Mouse (Mus musculus): ENCODE results near the gene Csnk1e. TPM values are rescaled to one million over a fixed set of nuclear protein-coding genes. Genes with fewer than 3 reads are reported as not detected.
A peak's percentile ranks its signal among the peaks of the same experiment; 100 is the strongest.

Csnk1e gene
- polyA plus RNA-seq, 1 experiment from 2014 or later, result 213 TPM

DNA sequence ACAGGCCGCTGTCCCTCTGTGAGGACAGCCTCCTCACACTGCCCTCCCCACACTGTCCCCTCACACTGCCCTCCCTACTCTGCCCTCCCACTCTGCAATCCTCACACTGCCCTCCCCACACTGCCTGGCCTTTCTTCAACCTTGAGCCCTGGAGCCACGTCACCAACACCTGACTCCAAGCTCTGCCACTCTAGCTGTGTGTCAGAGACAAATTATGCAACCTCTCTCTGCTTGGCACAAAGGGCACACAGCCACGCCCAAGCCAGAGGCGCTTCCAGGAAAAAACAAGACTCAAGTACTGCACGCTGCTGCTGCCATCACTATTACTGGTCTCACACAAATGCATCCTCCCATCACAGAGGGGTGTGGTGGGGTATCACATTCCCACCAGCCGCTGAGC, 64.9 kb downstream of the Csnk1e start:
- peaks cover 5% of the 10 kb centered on the region; the same call in 1 of the 2 replicates for H3K4me1 ChIP-seq (ENCODE audit: control insufficient read depth, insufficient read depth, low read length)
- DNase-seq (ENCODE audit: low spot score) (no peak), ATAC-seq (ENCODE audit: insufficient read depth, low FRiP score, low TSS enrichment) (no peak)
- no peaks in the 10 kb centered on the region for H3K9me3 ChIP-seq (ENCODE audit: control insufficient read depth, low read length)
- no peak overlapping the region for H3K9ac ChIP-seq (ENCODE audit: low read length)
- 89% methylated on average over 6 of the region's 6 CpGs for WGBS
- H3K27me3 ChIP-seq (ENCODE audit: control insufficient read depth, insufficient read depth, low read length), result no peaks in the 10 kb centered on the region
- no peaks in the 10 kb centered on the region for H3K36me3 ChIP-seq (ENCODE audit: control insufficient read depth, insufficient read depth, low read length)
- no peak overlapping the region for H3K4me3 ChIP-seq (ENCODE audit: low read depth, low read length)
- H3K27ac ChIP-seq (ENCODE audit: low read depth, low read length), result no peak overlapping the region
- H3K4me2 ChIP-seq (ENCODE audit: low read depth), result no peak overlapping the region

DNA sequence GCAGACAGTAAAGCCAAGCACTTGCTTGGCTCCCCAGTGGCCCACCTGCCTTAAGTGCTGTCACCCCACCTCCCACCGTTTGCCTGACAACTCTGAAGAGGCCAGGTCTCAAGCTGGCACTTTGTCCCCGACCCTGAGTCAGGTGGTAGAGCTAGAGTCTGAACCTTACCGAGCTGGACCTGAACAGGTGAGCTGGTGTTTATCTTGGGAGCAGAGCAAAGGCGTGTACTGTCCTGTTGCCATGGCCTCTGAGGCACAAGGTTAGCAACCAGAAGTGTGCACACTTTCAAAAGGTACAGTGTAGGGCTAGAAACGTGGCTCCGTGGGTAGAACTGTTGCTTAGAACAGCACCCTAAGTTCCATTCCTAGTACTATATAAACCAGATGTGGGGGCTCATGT, 67.2 kb downstream of the Csnk1e start:
- H3K27ac ChIP-seq (ENCODE audit: low read depth, low read length), result no peak overlapping the region
- H3K4me1 ChIP-seq (ENCODE audit: control insufficient read depth, insufficient read depth, low read length), result peaks cover 3% of the 10 kb centered on the region; the same call in 1 of the 2 replicates
- WGBS, result 87% methylated on average over 6 of the region's 6 CpGs
- no peak overlapping the region for H3K4me2 ChIP-seq (ENCODE audit: low read depth)
- DNase-seq (ENCODE audit: low spot score) (no peak), ATAC-seq (ENCODE audit: insufficient read depth, low FRiP score, low TSS enrichment) (no peak)
- no peaks in the 10 kb centered on the region for H3K9me3 ChIP-seq (ENCODE audit: control insufficient read depth, low read length)
- H3K9ac ChIP-seq (ENCODE audit: low read length), result no peak overlapping the region
- no peaks in the 10 kb centered on the region for H3K27me3 ChIP-seq (ENCODE audit: control insufficient read depth, insufficient read depth, low read length)
- no peaks in the 10 kb centered on the region; the same call in 1 of the 2 replicates for H3K36me3 ChIP-seq (ENCODE audit: control insufficient read depth, insufficient read depth, low read length)
- H3K4me3 ChIP-seq (ENCODE audit: low read depth, low read length), result no peak overlapping the region

DNA sequence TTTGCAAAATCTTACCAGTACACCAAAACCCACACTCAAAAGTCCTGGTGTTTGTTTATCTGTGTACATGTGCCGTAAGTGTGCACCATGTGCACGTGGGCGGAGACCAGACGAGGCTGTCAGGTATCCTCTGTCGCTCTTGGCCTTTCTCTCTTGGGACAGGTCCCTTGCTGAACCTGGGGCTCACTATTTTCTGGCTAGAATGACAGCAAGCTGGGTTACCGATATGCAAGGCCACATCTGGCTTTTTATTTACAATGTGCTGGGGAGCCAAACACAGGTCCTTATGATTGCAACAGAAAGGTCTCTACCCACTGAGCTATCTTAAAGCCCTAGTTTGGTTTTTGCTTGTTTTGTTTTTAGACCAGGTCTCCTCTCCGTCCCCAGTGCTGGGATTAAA, 67.8 kb downstream of the Csnk1e start:
- Histone ChIP-seq H3K27ac (ENCODE audit: low read depth, low read length) (no peak overlapping the region), H3K27me3 (ENCODE audit: control insufficient read depth, insufficient read depth, low read length) (no peaks in the 10 kb centered on the region), H3K9ac (ENCODE audit: low read length) (no peak overlapping the region), H3K4me2 (ENCODE audit: low read depth) (no peak overlapping the region), H3K9me3 (ENCODE audit: control insufficient read depth, low read length) (no peaks in the 10 kb centered on the region), H3K36me3 (ENCODE audit: control insufficient read depth, insufficient read depth, low read length) (no peaks in the 10 kb centered on the region; the same call in 1 of the 2 replicates), H3K4me1 (ENCODE audit: control insufficient read depth, insufficient read depth, low read length) (peaks cover 3% of the 10 kb centered on the region; the same call in 1 of the 2 replicates), H3K4me3 (ENCODE audit: low read depth, low read length) (no peak overlapping the region)
- 87% methylated on average over 7 of the region's 7 CpGs for WGBS
- no peak for ATAC-seq (ENCODE audit: insufficient read depth, low FRiP score, low TSS enrichment)
- no peak for DNase-seq (ENCODE audit: low spot score)

DNA sequence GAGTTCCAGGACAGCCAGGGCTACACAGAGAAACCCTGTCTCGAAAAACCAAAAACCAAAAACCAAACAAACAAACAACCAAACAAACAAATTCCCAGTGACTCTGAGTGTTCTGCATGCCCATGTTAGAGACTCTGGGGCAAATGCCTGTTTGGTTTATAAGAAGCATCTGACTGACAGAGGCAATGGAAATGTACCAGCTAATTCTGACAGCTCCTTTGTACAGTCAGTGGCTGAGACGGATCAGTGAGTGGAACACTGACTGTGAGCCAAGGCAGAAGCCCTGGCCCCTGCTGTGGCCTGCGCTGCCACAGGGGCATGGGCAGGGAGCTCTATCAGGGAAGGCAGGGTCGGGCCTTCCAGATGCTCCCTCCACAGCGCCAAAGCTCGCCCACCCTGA, 68.3 kb downstream of the Csnk1e start:
- Histone ChIP-seq H3K27me3 (ENCODE audit: control insufficient read depth, insufficient read depth, low read length) (no peaks in the 10 kb centered on the region), H3K27ac (ENCODE audit: low read depth, low read length) (no peak overlapping the region), H3K36me3 (ENCODE audit: control insufficient read depth, insufficient read depth, low read length) (no peaks in the 10 kb centered on the region; the same call in 1 of the 2 replicates), H3K9me3 (ENCODE audit: control insufficient read depth, low read length) (no peaks in the 10 kb centered on the region), H3K4me3 (ENCODE audit: low read depth, low read length) (no peak overlapping the region), H3K4me1 (ENCODE audit: control insufficient read depth, insufficient read depth, low read length) (peaks cover 3% of the 10 kb centered on the region; the same call in 1 of the 2 replicates), H3K4me2 (ENCODE audit: low read depth) (no peak overlapping the region), H3K9ac (ENCODE audit: low read length) (no peak overlapping the region)
- 77% methylated on average over 6 of the region's 6 CpGs for WGBS
- ATAC-seq (ENCODE audit: insufficient read depth, low FRiP score, low TSS enrichment) (no peak), DNase-seq (ENCODE audit: low spot score) (no peak)

DNA sequence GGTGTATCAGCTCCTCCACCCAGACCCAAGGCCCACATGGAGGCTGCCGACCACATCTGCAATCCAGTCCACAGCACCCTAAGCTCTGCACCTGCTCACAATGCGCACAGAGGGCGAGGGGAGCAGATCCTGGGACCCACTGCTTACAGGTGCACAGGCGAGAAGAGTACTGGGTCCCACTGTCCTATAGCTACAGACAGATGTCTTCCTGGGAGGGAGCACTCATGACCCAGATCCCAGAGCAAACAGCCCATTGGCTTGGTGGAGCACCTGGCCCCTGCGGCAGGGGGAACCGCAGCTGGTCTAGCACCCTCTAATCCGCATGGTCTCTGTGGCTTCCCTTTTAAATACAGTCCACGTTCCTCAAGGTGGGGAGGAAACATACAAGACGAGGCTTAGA, 73.7 kb downstream of the Csnk1e start:
- Histone ChIP-seq H3K27ac (ENCODE audit: low read depth, low read length) (no peak overlapping the region), H3K4me1 (ENCODE audit: control insufficient read depth, insufficient read depth, low read length) (no peaks in the 10 kb centered on the region), H3K4me3 (ENCODE audit: low read depth, low read length) (no peak overlapping the region), H3K27me3 (ENCODE audit: control insufficient read depth, insufficient read depth, low read length) (no peaks in the 10 kb centered on the region), H3K9ac (ENCODE audit: low read length) (no peak overlapping the region), H3K9me3 (ENCODE audit: control insufficient read depth, low read length) (no peaks in the 10 kb centered on the region), H3K4me2 (ENCODE audit: low read depth) (no peak overlapping the region), H3K36me3 (ENCODE audit: control insufficient read depth, insufficient read depth, low read length) (no peaks in the 10 kb centered on the region; the same call in none of the 2 replicates)
- no peak for DNase-seq (ENCODE audit: low spot score)
- no peak for ATAC-seq (ENCODE audit: insufficient read depth, low FRiP score, low TSS enrichment)
- WGBS, result 84% methylated on average over 9 of the region's 9 CpGs

DNA sequence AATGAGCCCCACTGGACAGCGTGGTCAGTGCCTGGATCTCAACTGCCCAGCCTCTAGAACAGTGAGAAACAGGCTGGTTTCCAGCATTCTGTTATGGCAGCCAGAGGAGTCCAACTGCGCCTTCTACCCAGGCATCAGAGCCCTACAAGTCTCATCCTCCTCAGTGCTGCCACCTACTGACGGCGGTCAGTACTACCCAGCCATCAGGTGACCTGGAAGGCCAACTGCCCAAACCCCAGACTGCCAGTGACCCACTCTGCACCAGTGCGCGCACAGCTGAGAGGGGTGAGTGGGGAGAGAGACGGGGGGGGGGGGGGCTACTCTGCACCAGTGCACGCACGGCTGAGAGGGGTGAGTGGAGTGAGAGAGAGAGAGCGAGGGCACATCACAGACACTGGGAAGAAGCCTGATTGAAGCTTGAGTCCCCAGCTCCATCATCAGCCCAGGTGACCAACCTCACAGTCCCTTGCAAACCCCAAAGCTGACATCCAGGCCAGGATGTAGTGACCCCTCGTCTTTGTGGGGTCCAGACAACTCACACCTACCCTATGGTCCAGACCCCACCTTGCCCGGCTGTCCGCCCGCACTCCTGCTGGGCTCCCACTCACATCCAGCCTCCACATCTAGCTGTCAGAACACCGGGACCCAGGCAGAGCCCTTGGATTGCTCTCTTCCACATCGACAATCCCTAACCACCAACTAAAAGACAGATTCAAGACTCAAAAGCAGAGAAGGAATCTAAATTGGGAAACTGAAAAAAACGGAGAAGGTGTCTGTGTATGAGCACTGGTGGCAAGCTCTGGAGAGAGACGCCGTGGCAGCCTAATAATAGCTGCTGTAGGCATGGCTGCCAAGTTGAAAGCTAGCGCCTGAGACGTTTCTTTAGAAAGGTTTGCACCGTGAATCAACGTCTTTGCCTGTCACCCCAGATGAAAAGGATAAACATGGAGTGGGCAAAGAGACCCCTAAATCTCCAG, 74.6 kb downstream of the Csnk1e start:
- no peaks in the 10 kb centered on the region for H3K4me1 ChIP-seq (ENCODE audit: control insufficient read depth, insufficient read depth, low read length)
- no peak overlapping the region for H3K9ac ChIP-seq (ENCODE audit: low read length)
- H3K4me2 ChIP-seq (ENCODE audit: low read depth), result no peak overlapping the region
- H3K9me3 ChIP-seq (ENCODE audit: control insufficient read depth, low read length), result no peaks in the 10 kb centered on the region
- WGBS, result 63% methylated on average over 20 of the region's 23 CpGs
- peaks cover 2% of the 10 kb centered on the region for H3K36me3 ChIP-seq (ENCODE audit: control insufficient read depth, insufficient read depth, low read length)
- H3K27me3 ChIP-seq (ENCODE audit: control insufficient read depth, insufficient read depth, low read length), result no peaks in the 10 kb centered on the region
- peak; percentile 83 for DNase-seq (ENCODE audit: low spot score)
- H3K27ac ChIP-seq (ENCODE audit: low read depth, low read length), result no peak overlapping the region
- no peak for ATAC-seq (ENCODE audit: insufficient read depth, low FRiP score, low TSS enrichment)
- no peak overlapping the region for H3K4me3 ChIP-seq (ENCODE audit: low read depth, low read length)

DNA sequence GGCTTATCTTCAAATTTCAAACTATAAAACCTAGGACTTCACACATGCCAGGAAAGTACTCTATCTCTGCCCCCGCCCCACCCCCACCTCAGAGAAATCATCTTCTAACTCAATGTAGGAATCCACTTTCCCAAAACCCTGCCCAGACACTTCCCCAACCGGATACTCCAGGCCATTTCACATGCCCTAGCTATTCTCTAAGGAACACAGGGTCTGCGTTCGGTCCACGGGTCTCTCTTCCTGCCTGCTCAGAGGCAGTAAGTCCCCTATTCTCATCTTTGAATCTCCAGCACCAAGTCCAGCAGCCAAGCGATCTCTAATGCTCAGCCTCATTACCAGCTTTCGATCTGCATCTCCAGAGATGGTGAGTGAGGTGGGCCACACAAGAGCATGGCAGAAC, 75.7 kb downstream of the Csnk1e start:
- peaks cover 2% of the 10 kb centered on the region for H3K36me3 ChIP-seq (ENCODE audit: control insufficient read depth, insufficient read depth, low read length)
- H3K27ac ChIP-seq (ENCODE audit: low read depth, low read length), result no peak overlapping the region
- H3K27me3 ChIP-seq (ENCODE audit: control insufficient read depth, insufficient read depth, low read length), result no peaks in the 10 kb centered on the region
- H3K4me2 ChIP-seq (ENCODE audit: low read depth), result no peak overlapping the region
- no peaks in the 10 kb centered on the region for H3K9me3 ChIP-seq (ENCODE audit: control insufficient read depth, low read length)
- H3K4me3 ChIP-seq (ENCODE audit: low read depth, low read length), result no peak overlapping the region
- no peaks in the 10 kb centered on the region for H3K4me1 ChIP-seq (ENCODE audit: control insufficient read depth, insufficient read depth, low read length)
- 88% methylated on average over 7 of the region's 7 CpGs for WGBS
- no peak overlapping the region for H3K9ac ChIP-seq (ENCODE audit: low read length)
- ATAC-seq (ENCODE audit: insufficient read depth, low FRiP score, low TSS enrichment) (no peak), DNase-seq (ENCODE audit: low spot score) (no peak)

DNA sequence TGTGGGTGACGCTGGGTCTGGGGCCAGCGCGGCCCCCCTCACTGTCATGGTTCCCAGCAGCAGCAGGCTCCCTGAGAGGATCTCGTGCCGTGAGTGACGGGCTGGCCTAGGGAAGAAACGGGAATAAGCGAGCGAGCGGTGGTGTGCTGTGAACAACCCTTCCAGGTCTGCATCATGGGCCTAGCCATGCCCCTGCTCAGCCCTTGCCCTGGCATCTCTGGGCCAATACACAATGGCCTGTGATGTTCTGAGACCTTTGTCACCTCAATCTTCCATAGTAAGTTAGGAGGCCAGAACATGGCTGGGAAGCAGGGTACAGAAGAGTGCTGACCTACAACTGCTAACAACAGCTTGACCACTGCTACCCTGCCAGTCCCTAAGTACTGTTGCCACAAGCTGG, 76.8 kb downstream of the Csnk1e start:
- 98% methylated on average over 10 of the region's 10 CpGs for WGBS
- Histone ChIP-seq H3K4me3 (ENCODE audit: low read depth, low read length) (no peak overlapping the region), H3K9ac (ENCODE audit: low read length) (no peak overlapping the region), H3K27ac (ENCODE audit: low read depth, low read length) (no peak overlapping the region), H3K4me1 (ENCODE audit: control insufficient read depth, insufficient read depth, low read length) (no peaks in the 10 kb centered on the region), H3K9me3 (ENCODE audit: control insufficient read depth, low read length) (no peaks in the 10 kb centered on the region), H3K36me3 (ENCODE audit: control insufficient read depth, insufficient read depth, low read length) (peaks cover 4% of the 10 kb centered on the region), H3K4me2 (ENCODE audit: low read depth) (no peak overlapping the region), H3K27me3 (ENCODE audit: control insufficient read depth, insufficient read depth, low read length) (no peaks in the 10 kb centered on the region)
- DNase-seq (ENCODE audit: low spot score) (no peak), ATAC-seq (ENCODE audit: insufficient read depth, low FRiP score, low TSS enrichment) (no peak)

DNA sequence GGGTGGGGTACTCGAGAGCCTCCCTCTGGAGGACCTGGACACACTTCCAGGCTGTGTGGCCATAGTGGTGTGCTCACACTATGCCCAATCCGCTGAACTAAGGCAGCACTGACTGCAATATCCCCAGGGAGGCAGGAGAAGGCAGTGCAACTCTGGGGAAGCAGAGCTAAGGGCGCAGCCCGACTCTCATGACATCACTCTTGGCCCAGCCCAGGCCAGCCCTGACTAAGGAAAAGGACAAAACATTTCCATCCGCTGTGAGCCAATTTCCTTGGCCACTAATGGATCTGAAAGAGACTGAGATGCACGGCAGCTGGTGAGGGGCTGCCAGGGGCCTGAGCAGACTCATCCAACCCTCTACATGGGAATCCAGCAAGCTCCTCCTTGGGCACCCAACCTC, 77.7 kb downstream of the Csnk1e start:
- H3K4me3 ChIP-seq (ENCODE audit: low read depth, low read length), result no peak overlapping the region
- no peak overlapping the region for H3K4me2 ChIP-seq (ENCODE audit: low read depth)
- H3K4me1 ChIP-seq (ENCODE audit: control insufficient read depth, insufficient read depth, low read length), result no peaks in the 10 kb centered on the region
- H3K27me3 ChIP-seq (ENCODE audit: control insufficient read depth, insufficient read depth, low read length), result no peaks in the 10 kb centered on the region
- H3K9ac ChIP-seq (ENCODE audit: low read length), result no peak overlapping the region
- ATAC-seq (ENCODE audit: insufficient read depth, low FRiP score, low TSS enrichment), result no peak
- H3K9me3 ChIP-seq (ENCODE audit: control insufficient read depth, low read length), result no peaks in the 10 kb centered on the region
- DNase-seq (ENCODE audit: low spot score), result no peak
- WGBS, result 95% methylated on average over 6 of the region's 6 CpGs
- H3K27ac ChIP-seq (ENCODE audit: low read depth, low read length), result no peak overlapping the region
- peaks cover 4% of the 10 kb centered on the region; the same call in 1 of the 2 replicates for H3K36me3 ChIP-seq (ENCODE audit: control insufficient read depth, insufficient read depth, low read length)

All from neural tube, embryonic 11.5 days (tissue).